Mouse (Mus musculus) embryonic fibroblast, embryonic 13.5 days (primary cell): Measurements from ENCODE around the gene Smtn.

Experiments
- CTCF ChIP-seq: IDR thresholded peaks from 2 replicates; pipeline ENCODE4 v1.5.1; 2011; ENCODE audit warnings: mild to moderate bottlenecking, control low read depth, low read length, moderate library complexity, borderline replicate concordance; ENCODE audit not compliant: insufficient read depth
- POLR2A ChIP-seq: IDR thresholded peaks from 2 replicates; pipeline ENCODE4 v1.6.1; 2011; ENCODE audit warnings: low read depth, mild to moderate bottlenecking, control low read depth, low read length, moderate library complexity

GRCm38 (mm10) chr11:3585983-3586618 is 45.7 kb upstream of the Smtn start:
- no peak for TF ChIP-seq CTCF
- no peak for TF ChIP-seq POLR2A
